Mouse (Mus musculus) layer of hippocampus, adult 2 months (tissue): ENCODE results near the gene R3hdm4. TPM values are rescaled to one million over a fixed set of nuclear protein-coding genes. Genes with fewer than 3 reads are reported as not detected.

Source experiments
- DNase-seq, 2 experiments: peaks; one replicate each; pipeline ENCODE4 v3.0.0; 2022; ENCODE audit warnings: low spot score in 2 of 2
- H3K27ac ChIP-seq: fragments of 200-600 bp; 2 replicates; pipeline ENCODE4 v1.8.1; 2022
- H3K4me3 ChIP-seq: fragments of 200-600 bp; 2 replicates; pipeline ENCODE4 v1.8.1; 2022; ENCODE audit warnings: mild to moderate bottlenecking
- CTCF ChIP-seq: fragments of 200-600 bp; conservative IDR thresholded peaks from 2 replicates; pipeline ENCODE4 v1.8.1; 2022; ENCODE audit warnings: antibody characterized with exemption, mild to moderate bottlenecking, moderate library complexity
- total RNA-seq, 2 experiments: library from RNA; stranded (reverse); gene quantifications; 2 replicates each; pipeline ENCODE4 v1.2.3; 2021

The R3hdm4 gene
- total RNA-seq, 2 experiments from 2014 or later = 365 to 385 TPM

GRCm38 (mm10) chr10:79927324-79928029 lies 6.5 kb upstream of the R3hdm4 start:
- peak; percentile 52 for TF ChIP-seq CTCF
- Histone ChIP-seq H3K27ac (peak overlapping the region; percentile 96), H3K4me3 (peak overlapping the region; percentile 90)
- peak in 1 of 2 experiments; percentile 53 for DNase-seq

- DNase-seq = peak; percentile 79 to 87
- H3K27ac ChIP-seq = peak within 1 kb of the TSS; percentile 96
- H3K4me3 ChIP-seq = peak within 1 kb of the TSS; percentile 90
- no peak for TF ChIP-seq CTCF
These were observed 5.7 kb upstream of the R3hdm4 start, which contains the start of gene Arid3a for GRCm38 (mm10) chr10:79926491-79927323. Gene Arid3a, plus strand, starts transcription at chr10:79927043.

- H3K4me3 ChIP-seq = peak overlapping the region; percentile 90
- no peak for DNase-seq
- no peak for TF ChIP-seq CTCF
- peak overlapping the region; percentile 96 for H3K27ac ChIP-seq
These were observed 4.9 kb upstream of the R3hdm4 start for GRCm38 (mm10) chr10:79925785-79926490.

GRCm38 (mm10) chr10:79924998-79925784 lies 4.2 kb upstream of the R3hdm4 start:
- DNase-seq = peak; percentile 92 to 98
- TF ChIP-seq CTCF = peak; percentile 100
- no peak overlapping the region for H3K4me3 ChIP-seq
- peak overlapping the region; percentile 96; the same call in 1 of the 2 replicates for H3K27ac ChIP-seq

GRCm38 (mm10) chr10:79921572-79921971 lies 564 bp upstream of the R3hdm4 start:
- no peak for TF ChIP-seq CTCF
- no peak for DNase-seq
- H3K4me3 ChIP-seq = peak overlapping the region; percentile 32
- no peak overlapping the region for H3K27ac ChIP-seq

GRCm38 (mm10) chr10:79920056-79920890 lies 735 bp downstream of the R3hdm4 start:
- peak overlapping the region; percentile 42; the same call in 1 of the 2 replicates for H3K4me3 ChIP-seq
- no peak for TF ChIP-seq CTCF
- no peak overlapping the region for H3K27ac ChIP-seq
- DNase-seq = no peak

GRCm38 (mm10) chr10:79919251-79919849 lies 1.7 kb downstream of the R3hdm4 start:
- Histone ChIP-seq H3K27ac (no peak overlapping the region), H3K4me3 (no peak overlapping the region)
- no peak for TF ChIP-seq CTCF
- DNase-seq = no peak

GRCm38 (mm10) chr10:79918231-79919078 lies 2.6 kb downstream of the R3hdm4 start:
- no peak for DNase-seq
- Histone ChIP-seq H3K4me3 (peak overlapping the region; percentile 22; the same call in 1 of the 2 replicates), H3K27ac (no peak overlapping the region)
- no peak for TF ChIP-seq CTCF

GRCm38 (mm10) chr10:79917532-79918100 lies 3.4 kb downstream of the R3hdm4 start:
- DNase-seq = no peak
- H3K27ac ChIP-seq = peak overlapping the region; percentile 97
- peak overlapping the region; percentile 90 for H3K4me3 ChIP-seq
- no peak for TF ChIP-seq CTCF

GRCm38 (mm10) chr10:79916808-79917531 lies 4.0 kb downstream of the R3hdm4 start, which contains the start of gene Kiss1r:
Gene Kiss1r, plus strand, starts transcription at chr10:79916971.
- peak; percentile 85 to 87 for DNase-seq
- Histone ChIP-seq H3K27ac (peak within 1 kb of the TSS; percentile 97), H3K4me3 (peak within 1 kb of the TSS; percentile 90)
- TF ChIP-seq CTCF = no peak
